Mouse (Mus musculus) forebrain, postnatal 0 days (tissue): ENCODE measurements at regions not wholly inside any gene's neighbourhood (a gene's known extent, or its start where the extent isn't known, plus 50 kb on each side); places are given as distances from the start of the nearest gene placed in this dataset.

Source experiments
- ATAC-seq: fragments of 200-750 bp; cut with Nextera tagmentation; 2 replicates; pipeline ENCODE4 v1.8.0; 2017; ENCODE audit warnings: mild to moderate bottlenecking, moderate library complexity
- DNase-seq: peaks from one replicate; pipeline ENCODE4 v3.0.0-alpha.2; 2015
- H3K27ac ChIP-seq: fragments of 300-500 bp; sonication (generic); 2 replicates; pipeline ENCODE4 v1.5.1; 2014; ENCODE audit warnings: low read depth, mild to moderate bottlenecking, antibody characterized with exemption, low read length, moderate library complexity, mixed read lengths
- H3K27me3 ChIP-seq: fragments of 300-500 bp; sonication (generic); 2 replicates; pipeline ENCODE4 v1.6.1; 2014; ENCODE audit warnings: mild to moderate bottlenecking, low read length, mixed read lengths; ENCODE audit not compliant: insufficient read depth
- H3K36me3 ChIP-seq: fragments of 300-500 bp; sonication (generic); 2 replicates; pipeline ENCODE4 v1.6.1; 2014; ENCODE audit warnings: mild to moderate bottlenecking, moderate library complexity; ENCODE audit not compliant: insufficient read depth
- H3K4me1 ChIP-seq: fragments of 300-500 bp; sonication (generic); 2 replicates; pipeline ENCODE4 v1.6.1; 2014; ENCODE audit warnings: antibody characterized with exemption; ENCODE audit not compliant: insufficient read depth
- H3K4me2 ChIP-seq: fragments of 300-500 bp; sonication (generic); 2 replicates; pipeline ENCODE4 v1.6.1; 2014; ENCODE audit warnings: low read depth, mild to moderate bottlenecking, moderate library complexity
- H3K4me3 ChIP-seq: fragments of 300-500 bp; sonication (generic); 2 replicates; pipeline ENCODE4 v1.5.1; 2014; ENCODE audit warnings: low read depth, low read length, mixed read lengths
- H3K9ac ChIP-seq: fragments of 300-500 bp; sonication (generic); 2 replicates; pipeline ENCODE4 v1.6.1; 2014; ENCODE audit warnings: mild to moderate bottlenecking
- H3K9me3 ChIP-seq: fragments of 300-500 bp; sonication (generic); 2 replicates; pipeline ENCODE4 v1.6.1; 2016; ENCODE audit warnings: low read length
- CTCF ChIP-seq: sonication (generic); IDR thresholded peaks from 2 replicates; pipeline ENCODE4 v1.5.1; 2016; ENCODE audit warnings: antibody characterized with exemption, control low read depth, low read depth
- WGBS: fragments of 180-500 bp; shearing (Covaris S2); extraction: QIAGEN DNeasy Blood & Tissue Kit; methylation state at CpG from one replicate; pipeline ENCODE4 v1.1.7; 2014; 5-methylcytosine and 5-hydroxymethylcytosine counted together

GRCm38 (mm10) chr1:94851522-94851921 is 461.9 kb upstream of the Fam174a start:
- Histone ChIP-seq H3K27me3 (no peaks in the 10 kb centered on the region), H3K4me1 (no peaks in the 10 kb centered on the region), H3K9me3 (no peaks in the 10 kb centered on the region), H3K36me3 (no peaks in the 10 kb centered on the region), H3K4me3 (no peak overlapping the region), H3K9ac (no peak overlapping the region), H3K4me2 (no peak overlapping the region), H3K27ac (no peak overlapping the region)
- no peak for ATAC-seq
- 88% methylated on average over 1 of the region's 1 CpGs for WGBS
- no peak for TF ChIP-seq CTCF
- no peak for DNase-seq

DNA sequence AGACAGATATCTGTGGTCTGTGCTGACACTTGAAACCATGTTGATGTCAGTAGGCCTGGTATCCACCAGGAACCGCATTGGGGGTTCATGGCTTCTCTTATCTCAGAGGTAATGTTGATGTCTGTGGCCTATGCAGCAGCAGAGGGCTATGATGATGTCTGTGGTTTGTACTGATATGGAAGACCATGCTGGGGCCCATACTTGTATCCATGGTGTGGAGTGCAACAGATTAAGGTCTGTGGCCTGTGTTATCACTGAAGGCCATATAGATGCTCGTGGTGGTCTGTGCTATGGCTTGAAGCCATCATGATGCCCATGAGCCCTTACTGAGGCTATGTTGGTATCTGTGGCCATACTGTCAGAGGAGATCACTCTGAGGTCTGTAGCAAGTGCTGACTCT is 455.0 kb upstream of the Fam174a start:
- TF ChIP-seq CTCF = no peak
- DNase-seq = no peak
- H3K27ac ChIP-seq = no peak overlapping the region
- H3K4me1 ChIP-seq = no peaks in the 10 kb centered on the region
- H3K9ac ChIP-seq = no peak overlapping the region
- WGBS = 86% methylated on average over 2 of the region's 2 CpGs
- no peaks in the 10 kb centered on the region for H3K9me3 ChIP-seq
- ATAC-seq = no peak
- H3K4me3 ChIP-seq = no peak overlapping the region
- no peaks in the 10 kb centered on the region for H3K27me3 ChIP-seq
- H3K4me2 ChIP-seq = no peak overlapping the region
- H3K36me3 ChIP-seq = no peaks in the 10 kb centered on the region

DNA sequence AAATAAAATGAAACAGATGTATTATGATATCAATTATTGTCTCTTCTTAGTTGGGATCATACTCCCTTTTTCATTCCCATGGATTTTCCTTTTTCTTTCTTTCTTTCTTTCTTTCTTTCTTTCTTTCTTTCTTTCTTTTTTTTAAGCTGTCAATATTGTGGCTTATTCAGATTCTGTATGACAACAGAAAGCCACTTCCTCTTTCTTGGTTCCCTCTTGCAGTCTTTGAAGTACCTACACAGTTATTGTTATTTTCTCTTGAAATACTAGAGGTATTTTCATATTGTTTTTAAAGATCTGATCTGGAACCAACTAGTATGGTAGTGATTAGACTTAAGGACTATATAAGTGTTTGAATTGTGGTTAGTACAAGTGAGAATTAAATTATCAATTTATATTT is 444.6 kb upstream of the Fam174a start:
- H3K4me1 ChIP-seq = no peaks in the 10 kb centered on the region

DNA sequence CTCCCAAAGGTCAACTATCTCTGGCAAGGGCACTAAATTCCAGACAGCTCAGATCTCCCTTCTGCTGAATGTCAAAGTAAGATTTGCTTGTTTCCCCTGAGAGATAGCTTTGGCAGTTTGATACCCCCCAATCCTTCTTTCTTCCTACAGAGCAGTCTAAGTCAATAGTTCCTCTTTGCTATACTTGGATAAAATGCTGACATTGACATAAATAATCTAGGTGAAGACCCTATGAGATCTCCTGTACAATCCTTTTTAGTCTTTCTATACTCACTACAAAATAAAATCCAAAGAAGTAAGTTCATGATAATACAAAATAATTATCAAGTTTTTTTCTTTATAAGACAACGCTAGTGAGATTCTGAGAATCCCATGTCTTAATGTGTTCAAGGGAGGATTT is 432.9 kb upstream of the Fam174a start:
- H3K36me3 ChIP-seq = no peaks in the 10 kb centered on the region
- WGBS = 96% methylated on average over 1 of the region's 1 CpGs
- ATAC-seq = no peak

More for the DNA sequence above, 444.6 kb upstream of the Fam174a start:
- DNase-seq = no peak
- no peak for ATAC-seq
- no peak overlapping the region for H3K4me3 ChIP-seq
- no peaks in the 10 kb centered on the region for H3K36me3 ChIP-seq
- TF ChIP-seq CTCF = no peak
- H3K4me2 ChIP-seq = no peak overlapping the region
- no peaks in the 10 kb centered on the region for H3K9me3 ChIP-seq
- H3K9ac ChIP-seq = no peak overlapping the region
- no peak overlapping the region for H3K27ac ChIP-seq
- H3K27me3 ChIP-seq = no peaks in the 10 kb centered on the region

DNA sequence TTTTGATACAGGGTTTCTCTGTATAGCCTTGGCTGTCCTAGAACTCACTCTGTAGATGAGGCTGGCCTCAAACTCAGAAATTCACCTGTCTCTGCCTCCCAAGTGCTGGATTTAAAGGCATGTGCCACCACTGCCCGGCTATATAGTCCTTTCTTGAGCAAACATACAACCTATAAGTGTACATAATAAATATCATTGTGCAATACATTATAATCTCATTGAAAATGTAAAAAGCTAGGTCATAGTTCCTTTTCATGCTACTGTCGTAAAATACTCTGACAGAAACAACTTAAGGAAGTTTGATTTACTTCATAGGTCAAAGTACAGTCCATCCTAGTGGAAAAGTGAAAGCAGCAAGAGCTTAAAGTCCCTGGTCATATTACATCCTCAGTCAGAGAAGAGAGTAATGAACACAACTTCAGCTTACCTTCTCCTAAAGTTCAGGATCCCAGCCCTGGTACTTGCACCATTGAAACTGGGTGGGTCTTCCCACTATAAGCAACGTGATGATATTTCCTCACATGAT is 408.4 kb upstream of the Fam174a start:
- Histone ChIP-seq H3K27ac (no peak overlapping the region), H3K9me3 (no peaks in the 10 kb centered on the region), H3K9ac (no peak overlapping the region), H3K4me1 (no peaks in the 10 kb centered on the region), H3K36me3 (no peaks in the 10 kb centered on the region), H3K4me2 (no peak overlapping the region), H3K27me3 (no peaks in the 10 kb centered on the region), H3K4me3 (no peak overlapping the region)
- DNase-seq = no peak
- no peak for TF ChIP-seq CTCF
- no peak for ATAC-seq
- 90% methylated on average over 3 of the region's 3 CpGs for WGBS

More for the DNA sequence above, 432.9 kb upstream of the Fam174a start:
- Histone ChIP-seq H3K27ac (no peak overlapping the region), H3K9me3 (no peaks in the 10 kb centered on the region), H3K9ac (no peak overlapping the region), H3K4me2 (no peak overlapping the region), H3K4me3 (no peak overlapping the region), H3K27me3 (no peaks in the 10 kb centered on the region), H3K4me1 (no peaks in the 10 kb centered on the region)
- no peak for DNase-seq
- TF ChIP-seq CTCF = no peak

GRCm38 (mm10) chr1:94910839-94911238 is 402.6 kb upstream of the Fam174a start:
- H3K4me2 ChIP-seq = no peak overlapping the region
- ATAC-seq (no peak), DNase-seq (no peak)
- H3K27me3 ChIP-seq = no peaks in the 10 kb centered on the region
- H3K36me3 ChIP-seq = no peaks in the 10 kb centered on the region
- H3K9ac ChIP-seq = no peak overlapping the region
- no peak overlapping the region for H3K27ac ChIP-seq
- no peaks in the 10 kb centered on the region for H3K9me3 ChIP-seq
- TF ChIP-seq CTCF = no peak
- no peaks in the 10 kb centered on the region for H3K4me1 ChIP-seq
- no peak overlapping the region for H3K4me3 ChIP-seq
